Mouse (Mus musculus): ENCODE data around the gene Ugt1a8. TPM values are rescaled to one million over a fixed set of nuclear protein-coding genes. Genes with fewer than 3 reads are reported as not detected.

Ugt1a8 gene
- polyA plus RNA-seq, 3 experiments from 2014 or later = 0.63 TPM; not detected in 2

GRCm38 (mm10) chr1:88262255-88262654, 174.6 kb downstream of the Ugt1a8 start:
- no peak for ATAC-seq

- ATAC-seq = no peak
Observed at GRCm38 (mm10) chr1:88262961-88263360, 175.3 kb downstream of the Ugt1a8 start.

GRCm38 (mm10) chr1:88263778-88264177, 176.2 kb downstream of the Ugt1a8 start:
- ATAC-seq = no peak

- no peak for ATAC-seq
Observed at GRCm38 (mm10) chr1:88264237-88264868, 176.7 kb downstream of the Ugt1a8 start.

- no peak for ATAC-seq
Observed at GRCm38 (mm10) chr1:88264869-88265240, 177.2 kb downstream of the Ugt1a8 start.

- no peak for ATAC-seq
Observed at GRCm38 (mm10) chr1:88266123-88266522, 178.5 kb downstream of the Ugt1a8 start.

GRCm38 (mm10) chr1:88267489-88267888, 179.9 kb downstream of the Ugt1a8 start:
- peak; percentile 1 for ATAC-seq

GRCm38 (mm10) chr1:88268070-88268469, 180.5 kb downstream of the Ugt1a8 start:
- ATAC-seq = no peak

Other genes with a start within 250 kb of the Ugt1a8 start
- 10 to 100 TPM; 19.3 to 35.5 (median 34.2) TPM for gene Dgkd, start 234.5 kb upstream of the Ugt1a8 start, polyA plus RNA-seq (2017; shearing (Covaris generic))
- 10 to 100 TPM; 13.6 to 26.7 (median 21.5) TPM for gene Usp40, start 79.3 kb upstream of the Ugt1a8 start, polyA plus RNA-seq (2017; shearing (Covaris generic))
- gene Ugt1a10, start 32.4 kb upstream of the Ugt1a8 start, polyA plus RNA-seq (2017; shearing (Covaris generic)) = not detected
- gene Ugt1a9, start 17.0 kb upstream of the Ugt1a8 start, polyA plus RNA-seq (2017; shearing (Covaris generic)) = not detected
- 1 to 10 TPM in 2 of 3 experiments, under 1 TPM in 1; 0.20 to 1.9 (median 1.5) TPM for gene Ugt1a7c, start 7.2 kb downstream of the Ugt1a8 start, polyA plus RNA-seq (2017; shearing (Covaris generic))
- gene Ugt1a6b, start 15.4 kb downstream of the Ugt1a8 start, polyA plus RNA-seq (2017; shearing (Covaris generic)) = not detected
- under 1 TPM in 2 of 3 experiments, not detected in 1; 0.19 to 0.98 TPM for gene Ugt1a6a, start 47.0 kb downstream of the Ugt1a8 start, polyA plus RNA-seq (2017; shearing (Covaris generic))
- gene Ugt1a5, start 78.2 kb downstream of the Ugt1a8 start, polyA plus RNA-seq (2017; shearing (Covaris generic)) = not detected
- gene Ugt1a2, start 112.8 kb downstream of the Ugt1a8 start, polyA plus RNA-seq (2017; shearing (Covaris generic)) = not detected
- under 1 TPM in 2 of 3 experiments, not detected in 1; 0.47 to 0.99 TPM for gene Dnajb3, start 118.0 kb downstream of the Ugt1a8 start, polyA plus RNA-seq (2017; shearing (Covaris generic))
- not detected for gene Ugt1a1, start 124.1 kb downstream of the Ugt1a8 start, polyA plus RNA-seq (2017; shearing (Covaris generic))
- gene Mroh2a, start 139.2 kb downstream of the Ugt1a8 start, polyA plus RNA-seq (2017; shearing (Covaris generic)) = 1 to 10 TPM; 1.9 to 4.4 (median 2.1) TPM
- 10 to 100 TPM; 37.3 to 97.3 (median 69.6) TPM for gene Hjurp, start 189.8 kb downstream of the Ugt1a8 start, polyA plus RNA-seq (2017; shearing (Covaris generic))
- gene Trpm8, start 189.8 kb downstream of the Ugt1a8 start, polyA plus RNA-seq (2017; shearing (Covaris generic)) = not detected